Mouse (Mus musculus): ENCODE measurements at regions not wholly inside any gene's neighbourhood (a gene's known extent, or its start where the extent isn't known, plus 50 kb on each side); places are given as distances from the start of the nearest gene placed in this dataset.

DNA sequence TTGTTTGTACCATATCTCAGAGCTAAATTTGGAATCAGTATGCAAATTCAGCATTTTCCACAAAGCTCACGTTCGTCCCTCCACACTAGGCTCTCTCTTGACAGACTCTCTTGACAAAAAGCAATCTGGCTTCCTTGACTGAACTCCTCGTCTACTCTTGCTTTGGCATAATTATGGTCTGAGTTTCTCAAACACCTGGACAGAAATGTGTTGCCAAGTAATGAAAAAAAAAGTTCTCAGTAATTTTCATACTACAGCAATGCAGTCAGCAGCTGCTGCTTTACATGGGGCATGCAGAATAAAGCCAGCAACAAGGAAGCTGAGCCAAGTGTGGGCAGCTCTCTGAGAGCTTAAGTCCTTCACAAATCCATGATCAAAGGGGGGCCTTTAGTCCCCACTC lies 932.7 kb downstream of the Galc start:
- peak; percentile 29 for DNase-seq (ENCODE audit: low spot score)

DNA sequence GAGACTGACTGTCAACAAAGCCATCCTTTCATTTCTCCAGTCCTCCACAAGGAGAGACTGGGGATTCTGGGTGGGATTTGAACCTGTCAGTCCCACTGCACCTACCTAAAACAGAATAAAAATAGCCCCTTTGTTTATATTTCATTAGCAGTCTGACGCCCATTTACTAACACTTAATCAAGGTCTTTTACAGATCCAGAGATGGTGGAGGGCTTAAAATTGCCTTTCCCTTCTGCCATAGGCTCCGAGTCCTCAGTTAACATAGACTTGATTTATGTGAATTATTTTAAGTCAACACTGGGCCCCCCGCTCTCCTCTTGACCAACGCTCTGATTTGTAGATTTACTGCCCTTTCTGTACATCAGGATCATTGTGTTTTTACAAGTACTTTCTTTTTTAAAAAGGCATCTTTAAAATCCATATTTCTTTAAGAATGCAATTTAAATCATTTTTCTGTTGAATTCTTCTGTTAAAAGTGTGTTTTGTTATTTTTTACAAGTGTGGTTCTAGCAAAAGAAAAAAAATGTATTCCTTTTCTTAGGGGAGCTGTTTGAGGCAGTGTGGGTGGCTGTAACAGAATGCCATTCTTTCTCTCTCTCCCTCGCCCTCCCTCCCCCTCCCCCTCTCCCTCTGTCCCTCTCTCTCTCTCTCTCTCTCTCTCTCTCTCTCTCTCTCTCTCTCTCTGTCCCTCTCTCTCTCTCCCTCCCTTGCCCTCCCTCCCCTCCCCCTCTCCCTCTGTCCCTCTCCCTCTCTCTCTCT lies 946.8 kb downstream of the Galc start:
- DNase-seq (ENCODE audit: low spot score) = no peak

DNA sequence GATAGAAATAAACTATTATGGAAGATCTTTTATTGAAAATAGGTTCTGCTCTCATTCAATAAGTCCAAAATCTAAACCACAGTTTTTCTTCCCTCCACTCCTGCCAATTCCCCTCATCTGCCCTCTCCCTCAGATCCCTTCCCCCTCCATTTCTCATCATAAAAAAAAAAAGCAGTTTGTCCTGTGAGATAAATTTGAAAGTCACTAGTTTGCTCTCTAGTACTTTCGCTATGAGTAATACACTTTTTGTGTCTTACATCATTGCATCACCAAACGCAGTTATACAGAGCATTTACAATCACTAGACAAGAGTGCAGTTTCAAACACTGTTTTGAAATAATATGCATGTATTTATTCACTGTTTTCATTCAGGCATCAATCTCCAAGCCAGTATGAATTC lies 980.5 kb downstream of the Galc start:
- DNase-seq (ENCODE audit: low spot score) = no peak

DNA sequence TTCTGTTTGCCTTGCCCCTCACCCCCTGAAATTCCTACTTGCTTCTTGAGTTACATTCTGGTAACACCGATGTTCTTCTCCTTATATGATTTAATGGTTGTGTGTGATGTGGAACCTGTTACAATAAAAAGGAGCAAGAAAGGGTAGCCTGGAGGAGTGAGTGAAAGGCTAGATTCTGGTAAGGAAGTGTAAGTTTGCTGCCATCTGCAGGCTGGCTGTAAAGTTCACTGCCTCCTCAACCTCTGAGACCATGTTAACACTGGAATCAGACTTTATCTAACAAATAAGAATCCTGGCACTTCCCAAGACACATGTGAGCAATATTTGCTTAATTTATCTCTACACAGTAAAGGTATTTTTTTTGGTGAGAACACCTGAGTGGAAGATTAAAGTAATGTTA lies 980.9 kb downstream of the Galc start:
- no peak for DNase-seq (ENCODE audit: low spot score)

All from layer of hippocampus, adult 9-10 months (tissue).